Mouse (Mus musculus) embryonic facial prominence, embryonic 11.5 days (tissue): ENCODE measurements around the gene Cxcl17. TPM values are rescaled to one million over a fixed set of nuclear protein-coding genes. Genes with fewer than 3 reads are reported as not detected.

Source experiments
- ATAC-seq: fragments of 200-750 bp; cut with Nextera tagmentation; replicated peaks from 2 replicates; pipeline ENCODE4 v1.8.0; 2017; ENCODE audit warnings: low read depth; ENCODE audit not compliant: insufficient number of reproducible peaks, low FRiP score, low TSS enrichment
- DNase-seq: peaks from one replicate; pipeline ENCODE4 v3.0.0-alpha.2; 2015; ENCODE audit warnings: low spot score
- H3K27ac ChIP-seq: fragments of 300-500 bp; sonication (generic); replicated peaks from 2 replicates; pipeline ENCODE4 v1.5.1; 2014; ENCODE audit warnings: mild to moderate bottlenecking, low read depth, low read length, control low read depth
- H3K27me3 ChIP-seq: fragments of 300-500 bp; sonication (generic); 2 replicates; pipeline ENCODE4 v1.6.1; 2014; ENCODE audit warnings: mild to moderate bottlenecking, low read length, moderate library complexity, mixed read lengths; ENCODE audit not compliant: control insufficient read depth, insufficient read depth
- H3K36me3 ChIP-seq: fragments of 300-500 bp; sonication (generic); replicated peaks from 2 replicates; pipeline ENCODE4 v1.6.1; 2014; ENCODE audit warnings: low read depth, mild to moderate bottlenecking, low read length, moderate library complexity, mixed read lengths; ENCODE audit not compliant: control insufficient read depth, insufficient read depth
- H3K4me1 ChIP-seq: fragments of 300-500 bp; sonication (generic); 2 replicates; pipeline ENCODE4 v1.6.1; 2014; ENCODE audit warnings: low read length, mixed read lengths; ENCODE audit not compliant: control insufficient read depth, insufficient read depth
- H3K4me2 ChIP-seq: fragments of 300-500 bp; sonication (generic); 2 replicates; pipeline ENCODE4 v1.6.1; 2014; ENCODE audit warnings: low read depth, mild to moderate bottlenecking, control low read depth, low read length, moderate library complexity
- H3K4me3 ChIP-seq: fragments of 300-500 bp; sonication (generic); 2 replicates; pipeline ENCODE4 v1.5.1; 2014; ENCODE audit warnings: low read depth, low read length, control low read depth
- H3K9ac ChIP-seq: fragments of 300-500 bp; sonication (generic); replicated peaks from 2 replicates; pipeline ENCODE4 v1.6.1; 2014; ENCODE audit warnings: mild to moderate bottlenecking, control low read depth, low read length
- H3K9me3 ChIP-seq: fragments of 300-500 bp; sonication (generic); replicated peaks from 2 replicates; pipeline ENCODE4 v1.6.1; 2016; ENCODE audit warnings: mild to moderate bottlenecking, low read length, inconsistent platforms, mixed read lengths; ENCODE audit not compliant: control insufficient read depth
- WGBS: fragments of 180-500 bp; shearing (Covaris S2); extraction: QIAGEN DNeasy Blood & Tissue Kit; methylation state at CpG from one replicate; pipeline ENCODE4 v1.1.7; 2014; 5-methylcytosine and 5-hydroxymethylcytosine counted together
- polyA plus RNA-seq: library from polyadenylated mRNA; unstranded; fragments of >200 nt; fragmentation: Nextera tagmentation; extraction: Ambion mirVana; gene quantifications from 2 replicates; pipeline ENCODE4 v1.2.1, GENCODE M21; 2014

The Cxcl17 gene
- polyA plus RNA-seq, 1 experiment from 2014 or later: not detected

- Histone ChIP-seq H3K27me3 (no peaks in the 10 kb centered on the region), H3K4me3 (peak overlapping the region; percentile 38; the same call in 1 of the 2 replicates), H3K4me1 (no peaks in the 10 kb centered on the region), H3K36me3 (no peaks in the 10 kb centered on the region; the same call in 1 of the 2 replicates), H3K4me2 (peak overlapping the region; percentile 84), H3K9ac (peak overlapping the region; percentile 55; the same call in 1 of the 2 replicates), H3K9me3 (no peaks in the 10 kb centered on the region), H3K27ac (no peak overlapping the region)
- DNase-seq (no peak), ATAC-seq (no peak; the same call in 1 of the 2 replicates)
- WGBS: 48% methylated on average over 18 of the region's 18 CpGs
Measured at GRCm38 (mm10) chr7:25380392-25381283, 32.0 kb downstream of the Cxcl17 start.

- Histone ChIP-seq H3K4me1 (no peaks in the 10 kb centered on the region), H3K9me3 (no peaks in the 10 kb centered on the region), H3K27me3 (no peaks in the 10 kb centered on the region), H3K4me2 (peak overlapping the region; percentile 84), H3K36me3 (no peaks in the 10 kb centered on the region; the same call in 1 of the 2 replicates), H3K4me3 (peak overlapping the region; percentile 38), H3K27ac (no peak overlapping the region), H3K9ac (peak overlapping the region; percentile 55)
- peak; percentile 84 for DNase-seq
- ATAC-seq: peak; percentile 66
- under 1% methylated on average over 42 of the region's 42 CpGs for WGBS
Measured at GRCm38 (mm10) chr7:25379551-25380351, 32.9 kb downstream of the Cxcl17 start.

GRCm38 (mm10) chr7:25378181-25379100 is 34.2 kb downstream of the Cxcl17 start:
- no peaks in the 10 kb centered on the region for H3K27me3 ChIP-seq

DNA sequence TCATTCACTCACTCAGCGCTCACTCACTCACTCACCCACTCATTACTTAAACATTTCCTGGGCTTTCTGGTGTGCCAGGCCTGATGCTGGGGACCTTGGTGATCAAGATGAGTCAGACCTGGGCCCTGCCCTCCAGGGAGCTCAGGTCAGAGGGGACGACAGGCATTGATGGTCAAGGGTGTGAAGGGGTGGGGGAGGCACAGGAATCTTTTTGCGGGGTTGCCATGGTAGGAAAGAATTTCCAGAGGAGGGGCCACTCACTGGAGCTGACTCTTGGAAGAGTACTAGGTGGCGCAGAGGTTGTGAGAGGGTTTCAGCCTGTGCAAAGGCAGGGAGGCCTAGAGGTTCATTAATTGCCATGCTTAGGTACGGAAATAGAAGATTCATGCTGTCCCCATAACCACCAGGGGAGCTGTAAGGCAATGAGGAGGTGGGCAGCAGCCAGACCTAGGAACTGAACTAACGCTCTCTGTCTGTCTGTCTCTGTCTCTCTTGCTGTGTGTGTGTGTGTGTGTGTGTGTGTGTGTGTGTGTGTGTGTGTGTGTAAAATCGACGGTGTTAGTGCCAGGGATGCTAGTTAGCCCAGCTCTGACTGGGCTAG is 35.5 kb downstream of the Cxcl17 start:
- Histone ChIP-seq H3K4me3 (0 out of 2 replicates have a peak overlapping the region, but pooled peaks have one; percentile 17), H3K4me1 (no peaks in the 10 kb centered on the region), H3K9me3 (no peaks in the 10 kb centered on the region), H3K36me3 (no peaks in the 10 kb centered on the region), H3K9ac (no peak overlapping the region), H3K27ac (no peak overlapping the region), H3K4me2 (no peak overlapping the region), H3K27me3 (no peaks in the 10 kb centered on the region)
- DNase-seq (no peak), ATAC-seq (no peak)
- 40% methylated on average over 8 of the region's 8 CpGs for WGBS

More at GRCm38 (mm10) chr7:25378181-25379100, 34.2 kb downstream of the Cxcl17 start:
- Histone ChIP-seq H3K27ac (no peak overlapping the region), H3K4me3 (no peak overlapping the region), H3K4me2 (no peak overlapping the region), H3K36me3 (no peaks in the 10 kb centered on the region; the same call in 1 of the 2 replicates), H3K9me3 (no peaks in the 10 kb centered on the region), H3K9ac (no peak overlapping the region), H3K4me1 (no peaks in the 10 kb centered on the region)
- DNase-seq (no peak), ATAC-seq (no peak)
- whole genome bisulfite sequencing: 84% methylated on average over 13 of the region's 13 CpGs

DNA sequence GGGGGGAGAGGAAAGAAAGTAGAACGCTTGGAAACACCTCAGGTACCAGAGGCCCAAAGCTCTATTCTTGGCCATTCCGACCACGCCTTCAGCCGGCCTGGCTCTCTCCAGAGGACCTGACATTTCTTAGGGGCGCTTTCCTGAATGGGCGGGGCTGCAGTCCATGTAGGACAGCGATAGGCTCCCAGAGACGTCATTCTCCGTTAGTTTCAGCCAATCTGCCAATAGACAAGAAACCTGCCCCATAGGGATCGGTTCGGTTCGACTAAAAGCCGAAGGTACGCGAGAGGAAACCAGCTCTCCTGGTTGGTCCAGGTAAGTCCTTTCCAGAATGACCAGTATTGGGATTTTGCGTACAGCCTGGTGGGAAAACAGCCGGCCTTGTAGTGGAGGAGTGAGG is 36.1 kb downstream of the Cxcl17 start:
- Histone ChIP-seq H3K4me2 (0 out of 2 replicates have a peak overlapping the region, but pooled peaks have one; percentile 14), H3K27ac (no peak overlapping the region), H3K4me3 (peak overlapping the region; percentile 17; the same call in 1 of the 2 replicates), H3K9ac (no peak overlapping the region), H3K27me3 (no peaks in the 10 kb centered on the region), H3K4me1 (no peaks in the 10 kb centered on the region), H3K9me3 (no peaks in the 10 kb centered on the region), H3K36me3 (no peaks in the 10 kb centered on the region)
- DNase-seq: peak; percentile 68
- 5% methylated on average over 17 of the region's 17 CpGs for WGBS
- no peak for ATAC-seq

- WGBS: 87% methylated on average over 5 of the region's 5 CpGs
- H3K36me3 ChIP-seq: no peaks in the 10 kb centered on the region
- H3K9ac ChIP-seq: no peak overlapping the region
- DNase-seq (no peak), ATAC-seq (no peak)
- no peak overlapping the region for H3K4me2 ChIP-seq
- H3K9me3 ChIP-seq: no peaks in the 10 kb centered on the region
- no peak overlapping the region for H3K4me3 ChIP-seq
- H3K27me3 ChIP-seq: peaks cover 21% of the 10 kb centered on the region
- no peaks in the 10 kb centered on the region; the same call in 1 of the 2 replicates for H3K4me1 ChIP-seq
- H3K27ac ChIP-seq: no peak overlapping the region
Measured at GRCm38 (mm10) chr7:25372441-25372840, 40.2 kb downstream of the Cxcl17 start.
